Mouse (Mus musculus): ENCODE data around the gene Fanca.
"Not testable (repeated sequence)": the region's sequence is repeated elsewhere in the genome, so short reads cannot be mapped to it uniquely, and the experiment has no call there.

Gene Fanca

GRCm38 (mm10) chr8:123233300-123233699, 85.1 kb downstream of the Fanca start:
- DNase-seq (ENCODE audit: low read depth, low spot score): no peak

- peak; percentile 63 for DNase-seq (ENCODE audit: low read depth, low spot score)
Observed at GRCm38 (mm10) chr8:123232553-123232952, 85.8 kb downstream of the Fanca start.

GRCm38 (mm10) chr8:123231742-123232141, 86.6 kb downstream of the Fanca start:
- DNase-seq (ENCODE audit: low read depth, low spot score): no peak

DNA sequence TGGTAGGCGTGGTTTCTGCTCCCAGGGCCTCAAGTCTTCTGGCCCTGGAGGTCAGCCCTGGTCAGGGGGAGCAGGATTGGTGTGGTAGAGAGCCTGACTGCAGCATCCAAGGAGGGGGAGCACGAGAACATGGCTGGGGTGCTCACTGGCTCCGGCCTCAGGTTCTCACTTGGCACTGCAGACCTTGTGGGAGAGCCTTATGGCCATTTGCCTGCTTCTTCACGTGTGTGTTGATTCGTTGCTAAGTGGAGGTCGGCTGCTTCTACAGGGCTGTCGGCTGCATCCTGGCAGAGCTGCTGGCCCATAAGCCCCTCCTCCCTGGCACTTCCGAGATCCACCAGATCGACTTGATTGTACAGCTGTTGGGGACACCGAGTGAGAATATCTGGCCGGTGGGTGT, 88.0 kb downstream of the Fanca start:
- DNase-seq (ENCODE audit: low read depth, low spot score): not testable (repeated sequence)

DNA sequence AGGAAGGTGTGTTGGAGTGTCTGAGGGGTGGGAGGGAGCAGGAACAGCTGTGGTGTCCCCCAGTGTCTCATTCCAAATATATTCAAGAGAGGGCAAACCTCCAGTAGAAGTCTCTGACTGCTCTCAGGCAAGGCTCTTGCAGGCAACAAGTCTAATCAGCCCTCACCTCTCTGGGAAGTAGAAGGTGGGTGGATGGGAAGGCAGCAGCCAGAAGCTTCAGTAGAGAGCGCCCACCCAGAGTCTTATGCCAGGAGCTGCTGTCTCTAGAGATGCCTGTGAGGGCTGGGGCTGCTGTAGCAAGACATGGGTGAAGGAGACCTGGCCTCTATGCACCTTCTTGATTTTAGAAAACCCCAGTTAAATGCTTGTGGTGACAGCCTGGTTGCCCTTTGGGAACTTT, 90.0 kb downstream of the Fanca start:
- peak; percentile 80 for DNase-seq (ENCODE audit: low read depth, low spot score)

DNA sequence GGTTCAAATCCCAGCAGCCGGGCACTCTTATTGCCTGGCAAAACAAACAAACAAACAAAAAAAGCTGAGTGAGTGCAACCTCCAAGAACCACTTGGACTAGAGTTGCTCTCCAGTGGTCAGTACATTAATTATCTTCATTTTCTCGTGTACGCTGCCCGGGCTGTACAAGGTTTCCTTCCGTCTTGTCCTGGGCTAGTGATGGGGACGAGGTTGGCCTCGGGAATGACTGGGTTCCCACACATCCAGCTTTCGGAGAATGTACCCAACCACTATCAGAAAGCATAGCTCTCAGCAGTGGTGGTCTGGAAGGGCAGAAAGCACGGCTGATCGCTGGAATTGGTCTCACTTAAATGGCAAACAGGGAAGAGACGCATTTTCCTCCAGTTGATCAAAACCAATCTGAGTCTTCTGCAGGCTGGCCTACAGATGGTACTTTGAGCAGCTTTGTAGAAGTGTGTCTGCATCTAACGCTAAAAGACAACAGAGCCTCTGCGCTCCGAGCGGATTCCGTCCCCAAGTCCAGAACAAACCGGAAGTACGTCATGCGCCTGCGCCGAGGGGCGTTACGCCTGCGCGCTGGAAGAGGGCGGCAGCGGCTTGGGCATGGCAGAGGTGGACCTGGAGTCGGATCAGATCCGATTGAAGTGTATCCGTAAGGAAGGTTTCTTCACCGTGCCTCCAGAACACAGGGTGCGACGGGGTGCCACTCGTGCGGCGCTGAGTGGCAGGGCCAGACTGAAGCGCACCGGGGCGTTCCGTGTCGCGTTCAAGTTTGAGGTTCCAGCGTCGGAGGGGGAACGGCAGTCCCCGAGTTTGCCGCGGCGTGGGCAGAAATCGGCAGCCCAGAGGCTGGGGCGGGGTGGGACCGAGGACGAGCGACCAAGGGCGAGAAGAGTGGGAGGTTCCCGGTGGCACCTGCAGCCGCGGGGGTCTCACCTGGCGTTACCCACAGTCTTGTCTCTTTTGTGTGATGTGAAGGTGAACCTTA, 93.8 kb downstream of the Fanca start, which contains the start of gene Cdk10:
Gene Cdk10, plus strand, starts transcription at position 565 of the 989 bp plus-strand sequence.
- DNase-seq (ENCODE audit: low read depth, low spot score): peak; percentile 98

GRCm38 (mm10) chr8:123220917-123221316, 97.5 kb downstream of the Fanca start:
- DNase-seq (ENCODE audit: low read depth, low spot score): no peak

Measured in brain, adult 2 months (tissue).